Mouse (Mus musculus): ENCODE data around the gene Mapkap1.

DNA sequence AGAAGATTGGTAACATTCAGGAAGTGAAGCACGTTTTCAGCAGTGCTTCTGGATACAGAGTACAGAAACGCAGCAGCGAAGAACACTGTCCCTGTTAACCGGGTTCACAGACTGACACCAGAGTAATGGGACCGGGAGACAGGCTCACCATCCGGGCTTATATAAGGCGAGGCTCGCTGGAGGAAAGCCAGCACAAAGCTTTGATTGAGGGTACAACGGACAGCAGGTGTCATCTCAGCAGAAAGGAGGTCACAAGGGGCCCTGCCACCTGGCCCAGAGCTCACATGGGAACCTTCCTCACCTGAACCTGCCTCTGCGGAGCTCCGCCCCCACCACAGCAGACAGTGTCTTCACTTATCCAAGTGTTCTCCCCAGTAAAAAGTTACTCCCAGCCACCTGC is 267.3 kb downstream of the Mapkap1 start:
- TF ChIP-seq EP300 (optimal IDR thresholded peaks at IDR 0.05) (no peak), CTCF (IDR thresholded peaks at IDR 0.05; ENCODE audit: low read depth) (no peak)

Data from stomach, postnatal 0 days (tissue).